Mouse (Mus musculus) kidney, adult 8-10 months (tissue): Measurements from ENCODE around the gene Tmem150b.

Source experiments
- DNase-seq, 2 experiments: peaks; one replicate each; pipeline ENCODE4 v3.0.0; 2022

The Tmem150b gene

GRCm38 (mm10) chr7:4724359-4724758 is 690 bp downstream of the Tmem150b start:
- DNase-seq: no peak

- DNase-seq: no peak
Measured at GRCm38 (mm10) chr7:4723508-4723907, 1.5 kb downstream of the Tmem150b start.

DNA sequence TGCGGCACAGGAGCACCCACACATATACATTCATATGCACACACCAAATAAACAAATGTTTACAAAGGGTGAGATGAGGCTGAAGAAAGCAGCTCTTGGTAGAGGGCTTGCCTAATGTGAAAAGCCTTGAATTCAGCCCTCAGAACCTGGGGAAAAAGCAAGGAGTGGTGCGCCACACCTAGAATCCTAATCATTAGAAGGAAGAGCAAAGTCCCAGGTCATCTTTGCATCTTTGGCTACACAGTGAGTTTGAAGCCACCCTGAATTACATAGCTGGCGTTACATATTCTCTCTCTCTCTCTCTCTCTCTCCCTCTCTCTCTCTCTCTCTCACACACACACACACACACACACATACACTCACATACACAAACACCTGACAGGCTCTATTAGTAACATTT is 5.8 kb downstream of the Tmem150b start:
- no peak for DNase-seq

GRCm38 (mm10) chr7:4716955-4717354 is 8.1 kb downstream of the Tmem150b start:
- no peak for DNase-seq

GRCm38 (mm10) chr7:4712594-4712993 is 12.5 kb downstream of the Tmem150b start:
- DNase-seq: no peak

DNA sequence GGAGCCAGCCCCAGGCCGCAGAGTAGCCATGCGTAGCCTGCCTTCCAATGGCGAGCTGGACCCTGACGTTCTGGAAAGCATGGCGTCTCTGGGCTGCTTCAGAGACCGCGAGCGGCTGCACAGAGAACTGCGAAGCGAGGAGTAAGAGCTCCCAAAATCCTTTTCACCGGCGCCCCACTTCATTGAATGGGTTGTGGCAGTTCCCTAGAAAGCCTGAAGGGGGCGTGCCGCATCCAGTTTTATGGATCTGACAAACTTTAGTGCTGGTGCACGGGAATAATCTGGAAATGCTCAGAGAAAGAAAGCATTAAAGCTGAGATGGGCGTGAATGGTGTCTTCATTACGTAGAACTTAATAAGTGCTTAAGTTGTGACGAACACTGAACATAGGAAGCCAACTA is 20.0 kb downstream of the Tmem150b start:
- peak; percentile 32 to 49 for DNase-seq

GRCm38 (mm10) chr7:4703195-4703594 is 21.9 kb downstream of the Tmem150b start:
- no peak for DNase-seq

GRCm38 (mm10) chr7:4702334-4702733 is 22.7 kb downstream of the Tmem150b start:
- no peak for DNase-seq

GRCm38 (mm10) chr7:4693004-4693403 is 32.0 kb downstream of the Tmem150b start:
- DNase-seq: no peak

GRCm38 (mm10) chr7:4690951-4691653 is 33.9 kb downstream of the Tmem150b start:
- no peak for DNase-seq

DNA sequence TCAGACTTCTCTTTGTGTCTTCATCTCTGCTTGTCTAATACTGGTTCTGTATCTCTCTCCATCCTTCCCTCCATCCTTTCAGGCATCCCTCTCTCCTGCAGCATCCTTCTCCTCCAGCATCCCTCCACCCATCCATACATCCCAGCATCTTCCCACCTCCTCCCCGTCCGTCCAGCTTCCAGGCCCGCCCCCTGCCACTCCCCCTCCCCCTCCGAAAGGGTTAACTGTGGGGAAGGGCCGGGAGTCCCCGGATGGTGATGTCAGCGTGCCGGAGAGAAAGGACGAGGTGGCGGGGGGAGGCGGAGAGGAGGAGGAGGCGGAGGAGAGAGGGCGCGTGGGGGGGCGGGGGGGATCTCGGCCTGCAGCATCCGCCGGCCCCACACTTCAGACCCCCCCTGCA is 34.7 kb downstream of the Tmem150b start, which contains the start of gene Brsk1:
Gene Brsk1 (plus strand): TSS at position 218 of the 400 bp plus-strand sequence.
- no peak for DNase-seq

GRCm38 (mm10) chr7:4684632-4685417 is 40.2 kb downstream of the Tmem150b start, which contains the start of gene Hspbp1:
TSS of gene Hspbp1 (minus strand) at chr7:4685068.
- DNase-seq: peak; percentile 98 to 99

DNA sequence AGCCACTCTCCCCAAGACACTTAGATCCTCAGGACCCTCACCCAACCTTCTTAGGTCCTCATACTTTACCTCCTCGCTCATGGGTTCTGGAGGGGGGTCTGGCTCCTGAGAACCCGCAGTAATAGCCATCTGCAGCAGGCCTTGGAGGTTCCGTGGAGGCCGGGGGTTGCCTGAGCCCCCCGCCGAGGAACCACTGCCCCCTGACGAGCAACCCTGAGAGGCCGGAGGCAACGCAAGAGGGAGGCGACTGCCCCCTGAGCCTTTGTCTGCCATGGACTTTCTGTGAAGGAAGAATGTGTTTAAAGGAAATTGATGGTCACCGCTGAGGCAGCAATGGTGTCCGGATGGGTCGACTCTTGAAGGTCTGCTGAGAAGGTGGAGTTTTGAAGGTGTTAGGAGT is 40.8 kb downstream of the Tmem150b start:
- DNase-seq: no peak

- DNase-seq: no peak
Measured at GRCm38 (mm10) chr7:4683307-4683706, 41.7 kb downstream of the Tmem150b start.

- no peak for DNase-seq
Measured at GRCm38 (mm10) chr7:4675200-4675599, 49.8 kb downstream of the Tmem150b start.

- DNase-seq: no peak
Measured at GRCm38 (mm10) chr7:4674114-4674731, 50.8 kb downstream of the Tmem150b start.

- DNase-seq: peak; percentile 32 to 55
Measured at GRCm38 (mm10) chr7:4671956-4672355, 53.1 kb downstream of the Tmem150b start.

- DNase-seq: no peak
Measured at GRCm38 (mm10) chr7:4670655-4671255, 54.3 kb downstream of the Tmem150b start.

DNA sequence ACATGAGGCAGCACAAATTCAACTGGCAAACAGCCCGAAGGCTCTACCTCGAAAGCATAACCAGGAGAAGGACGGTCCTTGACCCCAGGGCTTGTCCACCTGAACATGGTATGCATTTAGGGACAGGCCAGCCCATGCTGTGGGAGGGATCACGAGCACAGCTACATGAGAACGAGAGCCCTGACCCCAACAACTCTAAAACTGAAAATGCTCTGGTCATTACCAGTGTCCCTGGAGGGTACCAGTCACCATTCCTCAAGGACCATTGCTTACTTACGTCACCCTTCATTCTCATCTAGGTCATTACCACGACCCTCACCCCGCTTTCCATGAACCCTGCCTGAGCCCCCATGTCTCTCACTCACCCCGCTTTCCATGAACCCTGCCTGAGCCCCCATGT is 55.9 kb downstream of the Tmem150b start:
- no peak for DNase-seq

- no peak for DNase-seq
Measured at GRCm38 (mm10) chr7:4668506-4668905, 56.5 kb downstream of the Tmem150b start.

DNA sequence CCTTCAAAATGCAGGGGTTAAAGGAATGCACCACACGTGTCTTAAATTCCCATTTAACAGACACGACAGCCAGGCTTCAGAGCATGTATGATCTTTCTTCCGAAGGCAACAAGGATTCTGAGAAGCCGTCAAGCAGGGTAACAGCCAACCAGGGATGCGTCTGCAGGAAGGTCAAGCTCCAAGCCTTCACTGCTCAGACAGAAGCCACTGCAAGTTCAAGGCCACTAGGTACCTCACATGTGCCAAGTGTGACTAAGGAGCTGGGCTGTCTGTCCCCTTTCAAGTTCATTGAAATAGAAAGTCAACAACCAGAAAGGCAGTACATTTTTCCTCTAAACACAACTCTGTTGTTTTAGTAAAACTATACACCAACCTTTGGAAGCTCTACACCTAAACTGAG is 58.2 kb downstream of the Tmem150b start:
- no peak for DNase-seq

- no peak for DNase-seq
Measured at GRCm38 (mm10) chr7:4663742-4664141, 61.3 kb downstream of the Tmem150b start.

DNA sequence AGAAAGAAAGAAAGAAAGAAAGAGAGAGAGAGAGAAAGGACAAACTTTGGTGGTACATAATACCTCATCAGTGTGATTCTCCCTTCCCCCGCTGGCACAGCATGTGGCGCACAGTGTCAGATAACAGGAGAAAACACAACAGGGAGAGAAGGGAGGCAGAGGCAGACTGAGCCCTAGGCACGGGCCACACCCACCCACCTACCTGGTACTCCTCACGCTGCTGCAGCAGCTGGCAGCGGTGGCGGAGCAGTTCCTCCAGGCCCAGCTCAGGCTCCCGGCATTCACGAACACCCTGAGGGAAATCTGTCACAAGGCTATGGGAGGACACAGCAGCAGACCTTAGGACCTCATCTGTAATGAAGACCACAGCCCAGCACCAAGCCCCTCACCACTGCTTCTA is 61.9 kb downstream of the Tmem150b start:
- no peak for DNase-seq
